ENCODE assay signal across 8 mouse cellular contexts in genomic region chr5:135024665-135025224, GRCm38 (mm10). TPM values are rescaled to one million over a fixed set of nuclear protein-coding genes. Genes with fewer than 3 reads are reported as not detected.
DNase-seq lines count a peak whose midpoint lies in the region; ATAC-seq and TF ChIP-seq lines count a peak whose summit lies in the region.

No protein-coding gene starts in this region.

- DNase-seq in thymus, postnatal 0 days (ENCODE audit: low spot score): peak; percentile 53
- DNase-seq in thymus, adult 18-20 months: no peak
- DNase-seq in forebrain, postnatal 0 days: no peak
- no peak for DNase-seq in liver, embryonic 11.5 days (ENCODE audit: low spot score)
- DNase-seq in thymus, postnatal 36 days: peak; percentile 31
- no peak for DNase-seq in left cerebral cortex, adult 11 months (ENCODE audit: low spot score)
- no peak for DNase-seq in adrenal gland, adult 18-20 months (ENCODE audit: low spot score in 2 of 2)
- no peak for DNase-seq in layer of hippocampus, postnatal 36 days

- H3K27ac ChIP-seq in forebrain, postnatal 0 days (ENCODE audit: low read depth, low read length): no peak overlapping the region
- H3K27ac ChIP-seq in liver, embryonic 11.5 days (ENCODE audit: low read depth, low read length): no peak overlapping the region

- 0 out of 2 replicates have a peak overlapping the region, but pooled peaks have one; percentile 69 for H3K9ac ChIP-seq in forebrain, postnatal 0 days
- H3K9ac ChIP-seq in liver, embryonic 11.5 days (ENCODE audit: low read depth, low read length): no peak overlapping the region

- H3K4me3 ChIP-seq in forebrain, postnatal 0 days (ENCODE audit: low read depth, low read length): peak overlapping the region; percentile 88; the same call in 1 of the 2 replicates
- H3K4me3 ChIP-seq in liver, embryonic 11.5 days (ENCODE audit: low read depth, low read length): peak overlapping the region; percentile 68

- TF ChIP-seq CTCF in forebrain, postnatal 0 days (IDR thresholded peaks at IDR 0.05; ENCODE audit: low read depth): no peak

- no peaks in the 10 kb centered on the region for H3K27me3 ChIP-seq in forebrain, postnatal 0 days (ENCODE audit: insufficient read depth, low read length)
- no peaks in the 10 kb centered on the region; the same call in 1 of the 2 replicates for H3K27me3 ChIP-seq in liver, embryonic 11.5 days (replicated peaks; ENCODE audit: control insufficient read depth, insufficient read depth, low read length)

- no peaks in the 10 kb centered on the region for H3K36me3 ChIP-seq in forebrain, postnatal 0 days (ENCODE audit: insufficient read depth)
- H3K36me3 ChIP-seq in liver, embryonic 11.5 days (ENCODE audit: control insufficient read depth, insufficient read depth, low read length): no peaks in the 10 kb centered on the region

- no peak for ATAC-seq in forebrain, postnatal 0 days
- no peak for ATAC-seq in liver, embryonic 11.5 days (replicated peaks; ENCODE audit: low FRiP score)

- H3K4me2 ChIP-seq in forebrain, postnatal 0 days (ENCODE audit: low read depth): peak overlapping the region; percentile 89
- peak overlapping the region; percentile 67 for H3K4me2 ChIP-seq in liver, embryonic 11.5 days

- H3K9me3 ChIP-seq in forebrain, postnatal 0 days (ENCODE audit: low read length): no peaks in the 10 kb centered on the region
- no peaks in the 10 kb centered on the region for H3K9me3 ChIP-seq in liver, embryonic 11.5 days (ENCODE audit: control insufficient read depth, low read length)

- peaks cover 11% of the 10 kb centered on the region; the same call in 1 of the 2 replicates for H3K4me1 ChIP-seq in forebrain, postnatal 0 days (ENCODE audit: insufficient read depth)
- H3K4me1 ChIP-seq in liver, embryonic 11.5 days (replicated peaks; ENCODE audit: control insufficient read depth, insufficient read depth, low read length): peaks cover 40% of the 10 kb centered on the region

- 70% methylated on average over 11 of the region's 11 CpGs for WGBS in forebrain, postnatal 0 days
- WGBS in liver, embryonic 11.5 days: 39% methylated on average over 11 of the region's 11 CpGs

RNA-seq across cellular contexts. Expression of gene Stx1a, which starts 1.5 kb away (rescaled TPM):
- polyA plus RNA-seq in thymus, postnatal 0 days (2015; fragmentation: Nextera tagmentation; extraction: Ambion mirVana): 3.2 and 3.3 TPM in 2 replicates
- 152 and 167 TPM in 2 replicates for total RNA-seq in forebrain, postnatal 0 days (2014; rRNA removed)
- polyA plus RNA-seq in forebrain, postnatal 0 days (2015; fragmentation: Nextera tagmentation; extraction: Ambion mirVana): 143 and 171 TPM in 2 replicates
- polyA plus RNA-seq in liver, embryonic 11.5 days (2014; fragmentation: Nextera tagmentation; extraction: Ambion mirVana): 6.2 and 6.4 TPM in 2 replicates
- total RNA-seq in adrenal gland, adult 18-20 months (2021): 1 to 10 TPM; 6.0 to 7.2 TPM
- total RNA-seq in layer of hippocampus, postnatal 36 days (2021): 10 to 100 TPM; 96.3 to 96.4 TPM

RNA-seq across cellular contexts. Expression of gene Abhd11, which starts 15.8 kb away (rescaled TPM):
- polyA plus RNA-seq in thymus, postnatal 0 days (2015; fragmentation: Nextera tagmentation; extraction: Ambion mirVana): 51.0 and 52.2 TPM in 2 replicates
- total RNA-seq in forebrain, postnatal 0 days (2014; rRNA removed): 46.3 and 61.1 TPM in 2 replicates
- polyA plus RNA-seq in forebrain, postnatal 0 days (2015; fragmentation: Nextera tagmentation; extraction: Ambion mirVana): 86.7 and 91.4 TPM in 2 replicates
- polyA plus RNA-seq in liver, embryonic 11.5 days (2014; fragmentation: Nextera tagmentation; extraction: Ambion mirVana): 64.9 and 71.1 TPM in 2 replicates
- 10 to 100 TPM; 52.3 to 59.7 TPM for total RNA-seq in adrenal gland, adult 18-20 months (2021)
- total RNA-seq in layer of hippocampus, postnatal 36 days (2021): 10 to 100 TPM; 27.7 to 33.1 TPM

RNA-seq across cellular contexts. Expression of gene Cldn3, which starts 38.7 kb away (rescaled TPM):
- polyA plus RNA-seq in thymus, postnatal 0 days (2015; fragmentation: Nextera tagmentation; extraction: Ambion mirVana): 6.4 and 6.8 TPM in 2 replicates
- total RNA-seq in forebrain, postnatal 0 days (2014; rRNA removed): 5.5 and 8.8 TPM in 2 replicates
- polyA plus RNA-seq in forebrain, postnatal 0 days (2015; fragmentation: Nextera tagmentation; extraction: Ambion mirVana): 10.6 and 10.9 TPM in 2 replicates
- 2.0 and 2.2 TPM in 2 replicates for polyA plus RNA-seq in liver, embryonic 11.5 days (2014; fragmentation: Nextera tagmentation; extraction: Ambion mirVana)
- total RNA-seq in adrenal gland, adult 18-20 months (2021): under 1 TPM; 0.50 to 0.54 TPM
- under 1 TPM; 0.61 to 0.92 TPM for total RNA-seq in layer of hippocampus, postnatal 36 days (2021)

RNA-seq across cellular contexts. Expression of gene Dnajc30, which starts 39.3 kb away (rescaled TPM):
- polyA plus RNA-seq in thymus, postnatal 0 days (2015; fragmentation: Nextera tagmentation; extraction: Ambion mirVana): 28.7 and 28.8 TPM in 2 replicates
- 11.8 and 14.6 TPM in 2 replicates for total RNA-seq in forebrain, postnatal 0 days (2014; rRNA removed)
- 50.1 and 52.3 TPM in 2 replicates for polyA plus RNA-seq in forebrain, postnatal 0 days (2015; fragmentation: Nextera tagmentation; extraction: Ambion mirVana)
- 25.1 and 27.2 TPM in 2 replicates for polyA plus RNA-seq in liver, embryonic 11.5 days (2014; fragmentation: Nextera tagmentation; extraction: Ambion mirVana)
- 10 to 100 TPM; 25.8 to 30.3 TPM for total RNA-seq in adrenal gland, adult 18-20 months (2021)
- 10 to 100 TPM; 38.3 to 38.4 TPM for total RNA-seq in layer of hippocampus, postnatal 36 days (2021)

RNA-seq across cellular contexts. Expression of gene Bud23, which starts 40.0 kb away (rescaled TPM):
- polyA plus RNA-seq in thymus, postnatal 0 days (2015; fragmentation: Nextera tagmentation; extraction: Ambion mirVana): 103 and 119 TPM in 2 replicates
- total RNA-seq in forebrain, postnatal 0 days (2014; rRNA removed): 72.1 and 92.3 TPM in 2 replicates
- polyA plus RNA-seq in forebrain, postnatal 0 days (2015; fragmentation: Nextera tagmentation; extraction: Ambion mirVana): 68.0 and 69.6 TPM in 2 replicates
- 157 and 158 TPM in 2 replicates for polyA plus RNA-seq in liver, embryonic 11.5 days (2014; fragmentation: Nextera tagmentation; extraction: Ambion mirVana)
- 10 to 100 TPM; 45.7 to 55.0 TPM for total RNA-seq in adrenal gland, adult 18-20 months (2021)
- total RNA-seq in layer of hippocampus, postnatal 36 days (2021): 10 to 100 TPM; 49.4 to 60.1 TPM

Comparison
In these comparisons a context has a peak if more than half of its experiments do, and no peak if none do; other contexts are left out.
1. DNase-seq: peak in thymus, postnatal 0 days (single experiment) and thymus, postnatal 36 days (2 of 2); none in thymus, adult 18-20 months (0 of 2), forebrain, postnatal 0 days (single experiment), liver, embryonic 11.5 days (single experiment), left cerebral cortex, adult 11 months (single experiment), adrenal gland, adult 18-20 months (0 of 2) and layer of hippocampus, postnatal 36 days (0 of 2).
2. RNA of gene Stx1a, which starts 1.5 kb away (total RNA-seq): 152 to 167 TPM in forebrain, postnatal 0 days and 96.3 to 96.4 TPM in layer of hippocampus, postnatal 36 days; 6.0 to 7.2 TPM in adrenal gland, adult 18-20 months; every median in the first group is over 10 times any median in the second.